Mouse (Mus musculus): ENCODE results near the gene Rdh14. TPM values are rescaled to one million over a fixed set of nuclear protein-coding genes. Genes with fewer than 3 reads are reported as not detected.

The Rdh14 gene
- polyA plus RNA-seq, 1 experiment, result 0.34 TPM

- no peaks in the 10 kb centered on the region for H3K9me3 ChIP-seq (ENCODE audit: control insufficient read depth, low read length)
- H3K27me3 ChIP-seq (ENCODE audit: control insufficient read depth), result no peaks in the 10 kb centered on the region
- no peak overlapping the region for H3K4me3 ChIP-seq (replicated peaks)
- no peaks in the 10 kb centered on the region for H3K4me1 ChIP-seq (ENCODE audit: control insufficient read depth)
- no peak for TF ChIP-seq GATA1 (IDR thresholded peaks at IDR 0.05; ENCODE audit: low read length)
- TF ChIP-seq TAL1 (IDR thresholded peaks at IDR 0.05; ENCODE audit: low read length), result no peak
- no peaks in the 10 kb centered on the region for H3K36me3 ChIP-seq (ENCODE audit: control insufficient read depth)
These were observed 35.7 kb downstream of the Rdh14 start for GRCm38 (mm10) chr12:10425982-10426863.

GRCm38 (mm10) chr12:10430999-10431398, 40.4 kb downstream of the Rdh14 start:
- Histone ChIP-seq H3K36me3 (ENCODE audit: control insufficient read depth) (no peaks in the 10 kb centered on the region), H3K27me3 (ENCODE audit: control insufficient read depth) (no peaks in the 10 kb centered on the region), H3K4me1 (ENCODE audit: control insufficient read depth) (no peaks in the 10 kb centered on the region), H3K4me3 (replicated peaks) (no peak overlapping the region), H3K9me3 (ENCODE audit: control insufficient read depth, low read length) (no peaks in the 10 kb centered on the region)
- TF ChIP-seq TAL1 (IDR thresholded peaks at IDR 0.05; ENCODE audit: low read length), result no peak
- TF ChIP-seq GATA1 (IDR thresholded peaks at IDR 0.05; ENCODE audit: low read length), result no peak

- Histone ChIP-seq H3K27me3 (ENCODE audit: control insufficient read depth) (no peaks in the 10 kb centered on the region), H3K36me3 (ENCODE audit: control insufficient read depth) (no peaks in the 10 kb centered on the region), H3K9me3 (ENCODE audit: control insufficient read depth, low read length) (no peaks in the 10 kb centered on the region), H3K4me3 (replicated peaks) (no peak overlapping the region), H3K4me1 (ENCODE audit: control insufficient read depth) (no peaks in the 10 kb centered on the region)
- TF ChIP-seq GATA1 (IDR thresholded peaks at IDR 0.05; ENCODE audit: low read length) (no peak), TAL1 (IDR thresholded peaks at IDR 0.05; ENCODE audit: low read length) (no peak)
These were observed 47.8 kb downstream of the Rdh14 start for GRCm38 (mm10) chr12:10438054-10439001.

GRCm38 (mm10) chr12:10439483-10440235, 49.1 kb downstream of the Rdh14 start:
- Histone ChIP-seq H3K4me3 (replicated peaks) (no peak overlapping the region), H3K9me3 (ENCODE audit: control insufficient read depth, low read length) (no peaks in the 10 kb centered on the region), H3K4me1 (ENCODE audit: control insufficient read depth) (no peaks in the 10 kb centered on the region), H3K27me3 (ENCODE audit: control insufficient read depth) (no peaks in the 10 kb centered on the region), H3K36me3 (ENCODE audit: control insufficient read depth) (no peaks in the 10 kb centered on the region)
- TF ChIP-seq GATA1 (IDR thresholded peaks at IDR 0.05; ENCODE audit: low read length) (no peak), TAL1 (IDR thresholded peaks at IDR 0.05; ENCODE audit: low read length) (no peak)

Other genes starting within 250 kb of the Rdh14 start
- gene Nt5c1b, start 20.8 kb upstream of the Rdh14 start, polyA plus RNA-seq (2012), result not detected in 2 replicates